23 mouse cellular contexts compared by ENCODE assay signal in the genomic region with DNA sequence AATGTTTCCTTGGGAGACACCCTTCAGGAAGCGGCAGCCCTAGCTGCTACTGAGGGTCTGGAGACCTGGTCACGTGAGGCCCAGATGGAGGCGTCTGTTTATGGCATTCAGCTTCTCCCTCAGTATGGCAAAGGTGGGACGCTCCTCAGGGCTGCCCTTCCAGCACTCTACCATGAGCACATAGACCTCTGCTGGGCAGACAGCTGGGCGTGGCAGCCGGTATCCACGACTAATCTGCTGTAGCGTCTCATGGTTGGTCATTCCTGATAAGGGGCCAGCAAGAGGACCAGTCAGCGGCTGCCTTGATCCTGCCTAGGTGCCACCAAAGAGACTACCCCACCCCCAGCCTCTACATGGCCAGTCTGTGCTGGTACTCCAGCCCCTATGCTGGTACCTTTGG. TPM values are rescaled to one million over a fixed set of nuclear protein-coding genes. Genes with fewer than 3 reads are reported as not detected.
DNase-seq lines count a peak whose midpoint lies in the region; ATAC-seq and TF ChIP-seq lines count a peak whose summit lies in the region.
"Had no signal": no experiment of that assay in that cellular context is flagged by ENCODE, and none has a peak within 500 bp of the region (broad histone marks: within the 10 kb centered on the region; RNA-seq: fewer than 3 reads in every experiment).

No protein-coding gene starts in this region.

- peak; percentile 52; the same call in 1 of the 2 replicates for ATAC-seq in intestine, embryonic 15.5 days
- ATAC-seq in liver, embryonic 16.5 days (ENCODE audit: low read depth), result peak; percentile 97
- ATAC-seq in CD4-positive, CD25-positive, alpha-beta regulatory T cell, adult 4 months, result no peak
- ATAC-seq: hindbrain, embryonic 16.5 days had no signal

- no peak for TF ChIP-seq CTCF in MEL (IDR thresholded peaks at IDR 0.05 in 2 of 3, conservative IDR thresholded peaks at IDR 0.05 in 1 of 3; ENCODE audit: control insufficient read depth in 1 of 3, insufficient read depth in 1 of 3, low read depth in 2 of 3, low read length in 3 of 3, poor library complexity in 1 of 3, severe bottlenecking in 1 of 3)

- no peak for TF ChIP-seq POLR2A in MEL (IDR thresholded peaks at IDR 0.05; ENCODE audit: control insufficient read depth in 1 of 2, insufficient read depth in 1 of 2, low read depth in 1 of 2, low read length in 2 of 2, poor library complexity in 1 of 2)

- no peak for TF ChIP-seq RAD21 in MEL (IDR thresholded peaks at IDR 0.05; ENCODE audit: low read depth, low read length)

- no peak for TF ChIP-seq EP300 in MEL (IDR thresholded peaks at IDR 0.05; ENCODE audit: low read depth in 1 of 2, low read length in 2 of 2)

- no peaks in the 10 kb centered on the region for H3K9me3 ChIP-seq in MEL (replicated peaks; ENCODE audit: insufficient read depth, low read length)
- no peaks in the 10 kb centered on the region for H3K9me3 ChIP-seq in intestine, embryonic 15.5 days
- H3K9me3 ChIP-seq in liver, embryonic 16.5 days (replicated peaks; ENCODE audit: control insufficient read depth, low read length), result no peaks in the 10 kb centered on the region
- H3K9me3 ChIP-seq: embryonic facial prominence, embryonic 13.5 days; heart, embryonic 10.5 days; limb, embryonic 10.5 days; lung, embryonic 15.5 days had no signal

- H3K27ac ChIP-seq in MEL (ENCODE audit: control insufficient read depth, low read depth, low read length), result no peak overlapping the region
- H3K27ac ChIP-seq in intestine, embryonic 15.5 days, result no peak overlapping the region
- peak overlapping the region; percentile 91 for H3K27ac ChIP-seq in liver, embryonic 16.5 days (ENCODE audit: low read length)
- H3K27ac ChIP-seq: embryonic facial prominence, embryonic 13.5 days; heart, embryonic 10.5 days; limb, embryonic 10.5 days; lung, embryonic 15.5 days had no signal

- H3K4me2 ChIP-seq in intestine, embryonic 15.5 days (replicated peaks), result no peak overlapping the region
- H3K4me2 ChIP-seq in liver, embryonic 16.5 days (ENCODE audit: low read depth, low read length), result peak overlapping the region; percentile 82
- H3K4me2 ChIP-seq: embryonic facial prominence, embryonic 13.5 days; lung, embryonic 15.5 days had no signal

- H3K79me2 ChIP-seq in MEL (ENCODE audit: control insufficient read depth, insufficient read depth, low read length, poor library complexity), result no peaks in the 10 kb centered on the region

- WGBS in intestine, embryonic 15.5 days, result 65% methylated on average over 9 of the region's 9 CpGs
- WGBS in liver, embryonic 16.5 days (ENCODE audit: insufficient replicate concordance), result 22% methylated on average over 9 of the region's 9 CpGs

- H3K9ac ChIP-seq in MEL (ENCODE audit: control insufficient read depth, low read depth, low read length, poor library complexity, severe bottlenecking), result no peak overlapping the region
- H3K9ac ChIP-seq in intestine, embryonic 15.5 days, result no peak overlapping the region
- peak overlapping the region; percentile 61 for H3K9ac ChIP-seq in liver, embryonic 16.5 days (ENCODE audit: low read depth, low read length)
- H3K9ac ChIP-seq: embryonic facial prominence, embryonic 13.5 days; lung, embryonic 15.5 days had no signal

- peak; percentile 10 for DNase-seq in 3T3-L1 (ENCODE audit: low read depth, low spot score)
- no peak for DNase-seq in MEL (ENCODE audit: low read depth, low spot score)
- no peak for DNase-seq in thymus, postnatal 0 days (ENCODE audit: low spot score)
- DNase-seq in kidney, postnatal 36 days, result no peak
- no peak for DNase-seq in cerebellum, postnatal 14 days
- DNase-seq: adrenal gland, adult 8-10 months; cerebellum, adult 8-10 months; gastrocnemius, postnatal 14 days; heart, postnatal 36 days; layer of hippocampus, postnatal 36 days; midbrain, embryonic 14.5 days; retina, postnatal 1 day; thymus, postnatal 4 days had no signal

- H3K4me1 ChIP-seq in MEL (ENCODE audit: control insufficient read depth in 1 of 2, insufficient read depth in 2 of 2, low read length in 2 of 2), result no peaks in the 10 kb centered on the region
- H3K4me1 ChIP-seq in intestine, embryonic 15.5 days (replicated peaks), result peaks cover 5% of the 10 kb centered on the region; the same call in 1 of the 2 replicates
- peaks cover 36% of the 10 kb centered on the region for H3K4me1 ChIP-seq in liver, embryonic 16.5 days (ENCODE audit: control insufficient read depth, low read depth, low read length)
- H3K4me1 ChIP-seq: embryonic facial prominence, embryonic 13.5 days; lung, embryonic 15.5 days had no signal

- H3K36me3 ChIP-seq in MEL (ENCODE audit: control insufficient read depth in 1 of 2, insufficient read depth in 2 of 2, low read length in 2 of 2), result no peaks in the 10 kb centered on the region
- no peaks in the 10 kb centered on the region for H3K36me3 ChIP-seq in intestine, embryonic 15.5 days
- no peaks in the 10 kb centered on the region for H3K36me3 ChIP-seq in liver, embryonic 16.5 days (ENCODE audit: control insufficient read depth, insufficient read depth)
- H3K36me3 ChIP-seq: embryonic facial prominence, embryonic 13.5 days; heart, embryonic 10.5 days; limb, embryonic 10.5 days; lung, embryonic 15.5 days had no signal

- H3K4me3 ChIP-seq in MEL (ENCODE audit: control insufficient read depth in 1 of 2, insufficient read depth in 1 of 2, low read depth in 2 of 2, low read length in 2 of 2), result no peak overlapping the region
- no peak overlapping the region for H3K4me3 ChIP-seq in intestine, embryonic 15.5 days (replicated peaks)
- H3K4me3 ChIP-seq in liver, embryonic 16.5 days (ENCODE audit: low read depth, low read length), result peak overlapping the region; percentile 50
- H3K4me3 ChIP-seq: embryonic facial prominence, embryonic 13.5 days; heart, embryonic 10.5 days; limb, embryonic 10.5 days; lung, embryonic 15.5 days had no signal

- no peaks in the 10 kb centered on the region; a peak in 2 of 4 replicates for H3K27me3 ChIP-seq in MEL (ENCODE audit: control insufficient read depth in 1 of 2, insufficient read depth in 2 of 2, low read length in 2 of 2)
- H3K27me3 ChIP-seq in intestine, embryonic 15.5 days (replicated peaks), result peaks cover 5% of the 10 kb centered on the region; the same call in 1 of the 2 replicates
- H3K27me3 ChIP-seq in liver, embryonic 16.5 days (ENCODE audit: control insufficient read depth, insufficient read depth, low read depth, low read length), result peaks cover 11% of the 10 kb centered on the region

TF ChIP-seq in MEL, 35 proteins besides CTCF, POLR2A, EP300 and RAD21:
- TF ChIP-seq USF1 (IDR thresholded peaks at IDR 0.05; ENCODE audit: low read depth, low read length), result peak; percentile 23; the same call in 1 of the 2 replicates
- TF ChIP-seq E2F4 (IDR thresholded peaks at IDR 0.05; ENCODE audit: borderline replicate concordance, low read depth, low read length), result no peak

RNA-seq across cellular contexts. Expression of gene Ptk6, which starts 3.5 kb away (rescaled TPM):
- not detected in 2 replicates for total RNA-seq in MEL (2012; rRNA removed)
- polyA plus RNA-seq in MEL (2012; ENCODE audit: insufficient read depth in 1 of 2, insufficient read length in 2 of 2, low read depth in 1 of 2, low replicate concordance in 2 of 2, missing spikeins in 1 of 2), result not detected
- 0.14 and 0.21 TPM in 2 replicates for polyA plus RNA-seq in intestine, embryonic 15.5 days (2015; fragmentation: Nextera tagmentation; extraction: Ambion mirVana)
- 0.15 and 0.27 TPM in 2 replicates for polyA plus RNA-seq in liver, embryonic 16.5 days (2015; fragmentation: Nextera tagmentation; extraction: Ambion mirVana)
- polyA plus RNA-seq in thymus, postnatal 0 days (2015; fragmentation: Nextera tagmentation; extraction: Ambion mirVana), result 0.03 and 0.05 TPM in 2 replicates
- under 1 TPM in 1 of 2 experiments, not detected in 1; 0.08 TPM for polyA plus RNA-seq in CD4-positive, CD25-positive, alpha-beta regulatory T cell, adult 4 months (2017; shearing (Covaris generic))
- total RNA-seq: gastrocnemius, postnatal 14 days had no signal
- polyA plus RNA-seq: embryonic facial prominence, embryonic 13.5 days; forebrain, embryonic 11.5 days; heart, embryonic 10.5 days; hindbrain, embryonic 16.5 days; kidney, embryonic 14.5 days; limb, embryonic 10.5 days; midbrain, embryonic 14.5 days had no signal

RNA-seq across cellular contexts. Expression of gene Srms, which starts 6.9 kb away (rescaled TPM):
- not detected in 2 replicates for total RNA-seq in MEL (2012; rRNA removed)
- polyA plus RNA-seq in MEL (2012; ENCODE audit: insufficient read depth in 1 of 2, insufficient read length in 2 of 2, low read depth in 1 of 2, low replicate concordance in 2 of 2, missing spikeins in 1 of 2), result under 1 TPM in 1 of 2 experiments, not detected in 1; 0.04 TPM
- 0.05 TPM in 1 of 2 replicates, not detected in the other for polyA plus RNA-seq in intestine, embryonic 15.5 days (2015; fragmentation: Nextera tagmentation; extraction: Ambion mirVana)
- polyA plus RNA-seq in liver, embryonic 16.5 days (2015; fragmentation: Nextera tagmentation; extraction: Ambion mirVana), result 0.51 and 0.54 TPM in 2 replicates
- polyA plus RNA-seq in thymus, postnatal 0 days (2015; fragmentation: Nextera tagmentation; extraction: Ambion mirVana), result 0.24 and 0.30 TPM in 2 replicates
- polyA plus RNA-seq in CD4-positive, CD25-positive, alpha-beta regulatory T cell, adult 4 months (2017; shearing (Covaris generic)), result under 1 TPM; 0.42 to 0.70 TPM
- polyA plus RNA-seq: embryonic facial prominence, embryonic 13.5 days had no signal

RNA-seq across cellular contexts. Expression of gene Fndc11, which starts 13.7 kb away (rescaled TPM):
- total RNA-seq in MEL (2012; rRNA removed), result not detected in 2 replicates
- not detected for polyA plus RNA-seq in MEL (2012; ENCODE audit: insufficient read depth in 1 of 2, insufficient read length in 2 of 2, low read depth in 1 of 2, low replicate concordance in 2 of 2, missing spikeins in 1 of 2)
- not detected in 2 replicates for polyA plus RNA-seq in intestine, embryonic 15.5 days (2015; fragmentation: Nextera tagmentation; extraction: Ambion mirVana)
- polyA plus RNA-seq in liver, embryonic 16.5 days (2015; fragmentation: Nextera tagmentation; extraction: Ambion mirVana), result 0.15 and 0.33 TPM in 2 replicates
- polyA plus RNA-seq in thymus, postnatal 0 days (2015; fragmentation: Nextera tagmentation; extraction: Ambion mirVana), result 0.39 and 0.54 TPM in 2 replicates
- polyA plus RNA-seq in CD4-positive, CD25-positive, alpha-beta regulatory T cell, adult 4 months (2017; shearing (Covaris generic)), result 1 to 10 TPM in 1 of 2 experiments, not detected in 1; 1.3 TPM
- total RNA-seq: gastrocnemius, postnatal 14 days; layer of hippocampus, postnatal 36 days had no signal
- polyA plus RNA-seq: embryonic facial prominence, embryonic 13.5 days; forebrain, embryonic 11.5 days; heart, embryonic 10.5 days had no signal

RNA-seq across cellular contexts. Expression of gene Ppdpf, which starts 19.1 kb away (rescaled TPM):
- 18.1 and 20.2 TPM in 2 replicates for total RNA-seq in MEL (2012; rRNA removed)
- 10 to 100 TPM in 1 of 2 experiments, not detected in 1; 73.4 TPM for polyA plus RNA-seq in MEL (2012; ENCODE audit: insufficient read depth in 1 of 2, insufficient read length in 2 of 2, low read depth in 1 of 2, low replicate concordance in 2 of 2, missing spikeins in 1 of 2)
- polyA plus RNA-seq in intestine, embryonic 15.5 days (2015; fragmentation: Nextera tagmentation; extraction: Ambion mirVana), result 264 and 275 TPM in 2 replicates
- polyA plus RNA-seq in liver, embryonic 16.5 days (2015; fragmentation: Nextera tagmentation; extraction: Ambion mirVana), result 92.7 and 94.4 TPM in 2 replicates
- polyA plus RNA-seq in thymus, postnatal 0 days (2015; fragmentation: Nextera tagmentation; extraction: Ambion mirVana), result 270 and 288 TPM in 2 replicates
- 100 to 1,000 TPM; 138 to 145 TPM for polyA plus RNA-seq in CD4-positive, CD25-positive, alpha-beta regulatory T cell, adult 4 months (2017; shearing (Covaris generic))

RNA-seq across cellular contexts. Expression of gene Helz2, which starts 35.7 kb away (rescaled TPM):
- total RNA-seq in MEL (2012; rRNA removed), result 6.2 and 6.3 TPM in 2 replicates
- polyA plus RNA-seq in MEL (2012; ENCODE audit: insufficient read depth in 1 of 2, insufficient read length in 2 of 2, low read depth in 1 of 2, low replicate concordance in 2 of 2, missing spikeins in 1 of 2), result 10 to 100 TPM in 1 of 2 experiments, not detected in 1; 12.0 TPM
- polyA plus RNA-seq in intestine, embryonic 15.5 days (2015; fragmentation: Nextera tagmentation; extraction: Ambion mirVana), result 2.2 and 2.8 TPM in 2 replicates
- polyA plus RNA-seq in liver, embryonic 16.5 days (2015; fragmentation: Nextera tagmentation; extraction: Ambion mirVana), result 2.6 and 3.2 TPM in 2 replicates
- polyA plus RNA-seq in thymus, postnatal 0 days (2015; fragmentation: Nextera tagmentation; extraction: Ambion mirVana), result 5.0 TPM in 2 replicates
- polyA plus RNA-seq in CD4-positive, CD25-positive, alpha-beta regulatory T cell, adult 4 months (2017; shearing (Covaris generic)), result 10 to 100 TPM; 19.7 to 25.9 TPM
